Mouse (Mus musculus) brown adipose tissue, adult 24 weeks (tissue): ENCODE results near the gene Agbl3. TPM values are rescaled to one million over a fixed set of nuclear protein-coding genes. Genes with fewer than 3 reads are reported as not detected.

Experiments
- H3K27ac ChIP-seq: fragments of 200-500 bp; replicated peaks from 2 replicates; pipeline ENCODE4 v1.5.1; 2012; ENCODE audit warnings: low read depth, mild to moderate bottlenecking, low read length
- H3K4me1 ChIP-seq: fragments of 200-500 bp; 2 replicates; pipeline ENCODE4 v1.6.1; 2012; ENCODE audit warnings: low read length, mixed read lengths; ENCODE audit not compliant: control insufficient read depth, insufficient read depth, insufficient read length
- H3K4me3 ChIP-seq: fragments of 200-500 bp; 2 replicates; pipeline ENCODE4 v1.5.1; 2012; ENCODE audit warnings: low read depth, mild to moderate bottlenecking, low read length, moderate library complexity; ENCODE audit not compliant: insufficient read depth
- polyA plus RNA-seq: library from polyadenylated mRNA; stranded (reverse); fragments of >200 nt; gene quantifications from 2 replicates; pipeline ENCODE4 v1.2.4, GENCODE M21; 2012; ENCODE audit not compliant: missing spikeins, insufficient read depth, insufficient read length

Gene Agbl3
- polyA plus RNA-seq, 1 experiment, result 14.1 TPM

DNA sequence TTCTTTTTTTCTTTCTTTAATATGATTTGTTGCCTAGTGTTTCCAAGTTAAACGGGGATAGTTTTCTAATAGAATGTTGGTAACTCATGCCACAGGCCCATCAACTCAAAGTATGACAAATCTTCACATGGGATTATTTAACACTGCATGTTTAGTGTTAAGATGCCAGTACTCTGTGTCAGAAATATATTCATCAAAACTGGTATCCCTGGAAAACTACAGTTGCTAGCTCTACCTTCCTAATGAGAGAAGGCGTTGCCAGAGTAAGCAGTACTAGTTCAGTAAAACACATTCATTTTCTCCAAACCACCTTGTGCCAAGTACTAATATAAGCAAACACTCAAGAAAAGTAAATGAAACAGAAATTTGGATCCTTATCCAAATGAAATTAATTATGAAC lies 10.2 kb upstream of the Agbl3 start:
- Histone ChIP-seq H3K4me3 (no peak overlapping the region), H3K4me1 (peaks cover 3% of the 10 kb centered on the region; the same call in 1 of the 2 replicates), H3K27ac (no peak overlapping the region)

DNA sequence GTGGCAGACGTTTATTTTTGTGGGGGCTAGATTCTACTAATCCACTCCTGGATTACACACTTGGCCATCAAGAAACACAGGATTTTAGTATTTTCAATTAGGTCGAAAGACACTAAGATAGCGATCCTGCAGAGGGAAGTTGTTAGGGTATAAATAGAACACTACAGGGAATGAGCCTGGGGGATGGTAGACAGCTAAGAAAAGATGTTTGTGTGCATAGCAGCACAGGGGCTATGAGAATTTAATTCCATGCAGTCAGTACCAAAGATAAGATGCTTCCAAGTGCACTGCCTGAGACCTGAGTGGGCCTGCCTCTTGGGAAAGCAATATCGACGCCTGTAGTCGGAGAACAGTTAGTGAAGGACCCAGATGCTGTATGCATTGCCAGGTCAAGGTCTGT lies 9.7 kb upstream of the Agbl3 start:
- Histone ChIP-seq H3K4me3 (no peak overlapping the region), H3K27ac (no peak overlapping the region)

DNA sequence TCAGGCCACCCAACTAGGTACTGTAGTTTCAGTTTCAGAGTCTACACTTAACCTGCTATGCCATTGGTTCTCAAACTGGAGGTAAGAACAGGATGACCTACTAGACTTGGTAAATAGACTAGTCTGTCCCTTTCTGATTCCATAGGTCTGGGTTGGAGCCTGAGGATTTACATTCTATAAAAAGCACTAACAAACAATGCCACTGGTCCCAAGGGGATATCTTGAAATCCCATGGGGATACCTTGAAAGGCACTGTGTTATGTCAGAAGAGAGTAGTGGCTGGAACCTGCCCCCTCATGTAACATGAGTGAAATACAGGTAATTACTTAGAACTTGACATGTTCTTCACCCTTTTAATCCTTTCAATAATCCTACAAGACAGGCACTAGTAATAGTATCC lies 3.8 kb upstream of the Agbl3 start:
- no peak overlapping the region for H3K27ac ChIP-seq
- no peak overlapping the region for H3K4me3 ChIP-seq
- no peaks in the 10 kb centered on the region for H3K4me1 ChIP-seq

More for the DNA sequence above, 9.7 kb upstream of the Agbl3 start:
- H3K4me1 ChIP-seq, result peaks cover 3% of the 10 kb centered on the region; the same call in 1 of the 2 replicates

DNA sequence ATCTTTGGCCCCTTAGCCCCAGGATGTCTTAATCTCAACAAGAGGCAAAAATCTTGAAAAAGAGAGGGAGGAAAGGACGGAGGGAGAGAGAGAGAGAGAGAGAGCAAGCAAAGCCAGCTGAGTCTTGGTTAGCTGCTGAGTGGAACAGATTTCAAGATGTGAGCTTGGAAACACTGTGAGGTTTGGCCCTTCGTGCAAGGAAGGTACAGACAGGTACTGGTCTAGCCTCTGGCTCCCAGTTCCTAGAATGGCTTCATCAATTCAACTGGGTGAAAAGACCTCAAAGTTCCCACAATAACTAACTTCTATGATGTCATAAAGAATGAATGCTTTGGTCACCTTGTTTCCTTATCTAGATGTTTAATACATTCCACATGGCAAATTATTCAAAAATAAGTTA lies 3.1 kb upstream of the Agbl3 start:
- Histone ChIP-seq H3K27ac (no peak overlapping the region), H3K4me1 (no peaks in the 10 kb centered on the region), H3K4me3 (no peak overlapping the region)

DNA sequence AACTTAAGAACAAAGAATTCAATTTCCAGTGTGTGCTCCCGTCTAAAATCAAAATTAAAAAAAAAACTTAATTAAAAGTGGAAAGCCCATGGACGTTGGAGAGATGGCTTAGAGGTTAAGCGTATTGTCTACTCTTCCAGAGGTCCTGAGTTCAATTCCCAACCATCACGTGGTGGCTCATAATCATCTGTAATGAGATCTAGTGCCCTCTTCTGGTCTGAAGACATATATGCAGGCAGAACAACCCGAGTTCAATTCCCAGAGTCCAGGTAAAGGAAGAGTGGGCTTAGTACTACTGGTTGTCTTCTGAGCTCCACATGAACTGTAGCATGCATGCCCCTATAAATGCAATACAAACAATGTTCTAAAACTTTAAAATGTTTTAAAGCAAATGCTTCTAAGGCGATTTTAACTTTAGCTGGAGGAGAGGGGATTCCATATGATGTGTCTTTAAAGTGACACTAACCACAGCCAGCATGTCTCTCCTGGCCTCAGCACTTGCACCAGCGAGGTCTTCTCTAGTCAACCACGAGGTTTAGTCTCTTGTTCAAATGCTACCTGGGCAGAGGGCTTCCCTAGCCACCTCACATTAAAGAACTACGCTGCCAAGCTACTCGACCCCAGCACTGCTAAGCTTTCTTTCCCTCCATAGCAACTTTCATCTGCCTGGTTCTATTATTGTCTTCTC lies 2.1 kb upstream of the Agbl3 start:
- no peak overlapping the region for H3K4me3 ChIP-seq
- no peak overlapping the region for H3K27ac ChIP-seq

DNA sequence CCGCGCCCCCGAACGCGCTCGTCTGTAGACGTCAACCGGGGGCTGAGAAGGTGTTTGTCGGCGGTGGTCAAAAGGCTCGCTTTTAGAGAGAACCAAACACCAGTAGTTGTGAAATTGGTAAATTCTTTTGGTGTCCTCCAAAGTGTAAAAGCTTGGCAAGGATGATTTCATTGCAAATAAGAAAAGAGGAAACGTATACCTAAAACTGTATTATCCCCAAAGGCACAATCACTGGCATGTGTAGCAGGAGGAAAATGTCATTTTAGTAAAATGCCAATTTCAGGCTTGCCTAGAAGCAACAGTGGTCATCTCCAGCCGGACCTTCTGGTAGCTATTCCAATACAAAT lies 684 bp downstream of the Agbl3 start:
- Histone ChIP-seq H3K4me1 (no peaks in the 10 kb centered on the region), H3K4me3 (peak overlapping the region; percentile 94), H3K27ac (peak overlapping the region; percentile 88)

More for the DNA sequence above, 2.1 kb upstream of the Agbl3 start:
- no peaks in the 10 kb centered on the region for H3K4me1 ChIP-seq

DNA sequence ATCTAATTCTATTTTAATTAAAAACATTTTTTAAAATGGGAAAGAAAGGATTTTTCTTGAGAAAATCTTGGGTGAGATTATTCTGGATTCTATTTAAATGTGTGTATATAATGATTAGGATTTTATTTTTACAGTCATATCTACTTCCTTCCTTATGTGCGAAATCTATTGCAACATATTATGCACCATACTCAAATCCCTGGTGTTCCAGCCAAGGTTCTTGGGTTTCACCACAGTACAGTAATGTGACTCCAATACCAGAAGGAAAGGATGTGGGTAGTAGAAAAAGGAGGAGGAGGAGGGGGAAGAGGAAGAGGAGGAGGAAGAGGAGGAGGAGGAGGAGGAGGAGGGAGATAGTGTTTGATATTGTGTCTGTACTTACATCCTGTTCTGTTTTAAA lies 2.3 kb downstream of the Agbl3 start:
- Histone ChIP-seq H3K4me1 (no peaks in the 10 kb centered on the region), H3K27ac (no peak overlapping the region), H3K4me3 (no peak overlapping the region)

DNA sequence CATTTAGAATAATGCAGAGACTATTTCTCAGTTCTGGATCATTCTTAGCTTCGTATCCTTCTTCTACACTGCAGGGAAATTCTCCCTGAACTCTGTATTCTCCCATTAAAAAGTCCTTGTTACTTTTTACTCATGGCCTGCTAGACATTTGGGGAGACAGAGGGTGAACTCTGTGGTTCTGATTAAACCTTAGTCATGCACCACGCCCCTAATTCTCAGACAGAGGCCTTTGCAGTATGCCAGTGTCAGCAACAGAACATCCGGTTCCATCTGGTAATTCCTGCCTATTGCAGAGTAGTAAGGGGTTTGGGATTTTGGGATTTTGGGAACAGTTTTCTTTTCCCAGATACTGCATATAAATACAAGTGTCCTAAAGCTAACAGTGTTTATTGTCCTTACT lies 16.6 kb downstream of the Agbl3 start:
- Histone ChIP-seq H3K27ac (no peak overlapping the region), H3K4me1 (no peaks in the 10 kb centered on the region), H3K4me3 (no peak overlapping the region)

DNA sequence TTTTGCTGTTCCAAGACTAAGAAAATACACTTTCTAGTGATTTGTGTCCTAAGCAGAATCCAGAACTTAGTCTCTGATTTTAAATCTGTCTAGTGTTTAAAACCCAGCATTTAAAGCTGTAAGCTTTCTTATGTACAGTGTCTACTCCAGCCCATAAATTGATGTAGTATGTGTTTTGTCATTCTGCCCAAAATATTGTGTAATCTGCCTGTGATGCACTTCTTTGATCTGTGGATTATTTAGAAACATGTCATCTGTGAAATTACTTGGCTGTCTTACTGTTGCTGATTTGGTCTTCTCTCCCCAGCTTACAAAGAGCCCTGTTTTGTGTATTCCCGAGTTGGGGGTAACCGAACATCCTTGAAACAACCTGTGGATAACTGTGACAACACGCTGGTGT lies 17.7 kb downstream of the Agbl3 start:
- no peak overlapping the region for H3K4me3 ChIP-seq
- no peak overlapping the region for H3K27ac ChIP-seq
- no peaks in the 10 kb centered on the region for H3K4me1 ChIP-seq

DNA sequence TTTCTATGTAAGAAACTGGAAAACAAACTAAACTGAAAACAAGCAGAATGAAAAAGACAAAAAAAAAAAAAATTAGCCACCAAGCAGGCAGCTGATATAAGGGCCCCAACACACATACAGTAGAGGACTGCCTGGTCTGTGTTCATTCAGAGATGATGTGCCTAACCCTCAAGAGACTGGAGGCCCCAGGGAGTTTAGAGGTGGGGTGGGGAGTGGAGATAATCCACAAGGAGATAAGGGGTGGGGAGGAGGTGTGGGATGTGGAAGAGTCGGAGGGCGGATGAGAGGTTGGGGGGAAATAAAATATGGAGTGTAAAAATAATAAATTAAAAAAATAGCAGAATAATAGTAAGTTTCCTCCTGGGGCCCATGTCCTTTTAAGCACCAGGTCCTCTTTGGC lies 25.4 kb downstream of the Agbl3 start:
- Histone ChIP-seq H3K4me1 (no peaks in the 10 kb centered on the region), H3K4me3 (no peak overlapping the region), H3K27ac (no peak overlapping the region)

DNA sequence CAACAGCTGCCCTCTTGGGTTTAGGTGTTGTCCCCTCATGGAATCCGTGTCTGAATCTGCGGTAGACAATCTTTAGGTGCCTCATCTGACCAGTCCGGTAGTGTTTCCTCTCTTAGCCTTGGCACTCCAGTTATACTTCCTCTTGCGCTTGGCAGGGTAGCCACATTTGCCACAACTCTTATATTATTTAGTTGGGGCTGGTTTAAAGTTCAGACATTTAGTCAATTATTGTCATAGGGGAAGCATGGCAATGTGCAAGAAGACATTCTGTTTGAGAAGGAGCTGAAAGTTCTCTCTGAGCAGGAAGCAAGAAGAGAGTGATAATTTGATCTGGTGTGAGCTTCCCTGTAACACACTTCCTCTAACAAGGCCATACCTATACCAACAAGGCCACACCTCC lies 30.4 kb downstream of the Agbl3 start:
- Histone ChIP-seq H3K4me3 (no peak overlapping the region), H3K4me1 (no peaks in the 10 kb centered on the region), H3K27ac (no peak overlapping the region)

DNA sequence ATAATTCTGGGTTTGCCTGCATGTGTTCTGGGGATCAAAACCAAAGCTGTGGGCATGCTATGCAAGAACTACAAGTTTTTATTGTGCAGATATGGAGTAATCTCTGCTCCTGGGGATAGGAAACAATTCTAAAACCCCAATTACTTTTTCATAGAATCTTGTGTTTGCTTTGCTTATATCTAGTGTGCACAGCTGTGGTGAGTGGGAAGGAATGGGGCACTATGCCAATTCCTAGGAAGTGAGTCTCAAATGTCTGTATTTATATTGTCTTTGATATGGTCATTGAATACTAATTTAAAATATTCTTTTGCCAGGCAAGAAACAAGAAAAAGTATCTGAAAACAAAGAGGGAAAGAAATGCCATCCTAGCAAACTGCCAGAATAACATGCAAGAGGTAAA lies 44.2 kb downstream of the Agbl3 start:
- H3K4me3 ChIP-seq, result no peak overlapping the region
- no peak overlapping the region for H3K27ac ChIP-seq
- no peaks in the 10 kb centered on the region for H3K4me1 ChIP-seq

DNA sequence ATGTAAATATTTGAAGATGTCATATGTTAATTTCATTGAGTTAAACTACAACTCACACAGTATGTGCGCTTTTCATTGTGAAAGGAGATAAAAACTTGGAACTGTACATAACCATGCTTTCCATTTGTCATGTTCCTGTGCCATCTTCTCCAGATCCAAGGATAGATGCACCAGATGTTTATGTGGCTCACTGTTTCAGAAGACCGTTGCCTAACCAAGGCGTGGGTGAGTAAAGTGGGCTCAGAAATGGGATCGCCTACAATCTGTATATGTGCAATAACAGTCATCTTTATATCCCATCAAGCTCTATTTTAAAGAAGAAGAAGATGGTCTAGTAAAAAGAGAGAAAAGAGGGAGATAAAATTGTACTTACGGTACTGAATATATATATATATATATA lies 52.1 kb downstream of the Agbl3 start:
- H3K4me1 ChIP-seq, result no peaks in the 10 kb centered on the region
- H3K4me3 ChIP-seq, result no peak overlapping the region
- no peak overlapping the region for H3K27ac ChIP-seq

DNA sequence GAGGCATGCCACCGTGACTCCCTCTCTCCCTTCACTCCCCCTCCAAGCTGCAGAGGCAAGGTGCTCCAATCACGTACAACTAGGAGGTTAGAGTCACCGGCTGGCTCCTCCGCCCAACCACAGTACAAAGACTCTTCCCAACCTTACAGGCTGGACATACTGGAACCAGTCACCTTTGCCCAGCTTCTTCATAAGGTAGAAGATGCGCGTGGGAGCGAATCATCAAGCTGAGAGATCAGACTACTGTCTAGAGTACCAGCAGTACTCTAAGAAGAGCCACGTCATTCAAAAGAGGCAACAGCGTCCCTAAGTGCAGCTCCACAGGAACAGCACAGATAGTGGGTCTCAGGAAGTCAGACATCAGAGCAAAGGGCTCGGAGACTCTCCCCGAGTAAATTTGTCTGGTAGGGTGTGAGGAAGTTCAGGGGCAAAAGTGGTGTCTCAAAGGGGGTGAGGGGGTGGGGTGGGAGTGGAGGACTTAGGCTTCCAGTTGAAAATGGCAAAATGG lies 81.4 kb downstream of the Agbl3 start:
- Histone ChIP-seq H3K27ac (peak overlapping the region; percentile 99), H3K4me3 (peak overlapping the region; percentile 84; the same call in 1 of the 2 replicates)

DNA sequence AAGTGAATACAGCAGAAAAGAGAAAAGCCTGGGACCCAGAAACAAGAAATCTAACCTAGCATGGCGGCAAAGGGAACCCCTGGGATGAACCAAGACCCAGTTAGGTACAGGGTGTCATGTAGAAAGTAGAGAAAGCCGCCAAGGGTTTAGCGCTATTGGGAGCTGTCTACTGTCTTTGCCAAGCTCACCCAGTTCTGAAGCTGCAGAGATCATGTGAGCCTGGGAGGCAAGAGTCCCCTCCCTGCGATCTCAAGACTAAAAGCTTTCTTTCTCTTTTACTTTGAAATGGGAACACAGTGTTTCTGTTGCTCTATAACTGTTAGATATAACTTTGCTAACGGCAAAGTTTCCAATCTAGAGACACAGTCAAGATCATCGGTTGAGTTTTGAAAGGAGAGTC lies 82.1 kb downstream of the Agbl3 start:
- Histone ChIP-seq H3K4me1 (peaks cover 8% of the 10 kb centered on the region), H3K27ac (peak overlapping the region; percentile 99), H3K4me3 (peak overlapping the region; percentile 84)

More for the DNA sequence above, 81.4 kb downstream of the Agbl3 start:
- H3K4me1 ChIP-seq, result peaks cover 7% of the 10 kb centered on the region

DNA sequence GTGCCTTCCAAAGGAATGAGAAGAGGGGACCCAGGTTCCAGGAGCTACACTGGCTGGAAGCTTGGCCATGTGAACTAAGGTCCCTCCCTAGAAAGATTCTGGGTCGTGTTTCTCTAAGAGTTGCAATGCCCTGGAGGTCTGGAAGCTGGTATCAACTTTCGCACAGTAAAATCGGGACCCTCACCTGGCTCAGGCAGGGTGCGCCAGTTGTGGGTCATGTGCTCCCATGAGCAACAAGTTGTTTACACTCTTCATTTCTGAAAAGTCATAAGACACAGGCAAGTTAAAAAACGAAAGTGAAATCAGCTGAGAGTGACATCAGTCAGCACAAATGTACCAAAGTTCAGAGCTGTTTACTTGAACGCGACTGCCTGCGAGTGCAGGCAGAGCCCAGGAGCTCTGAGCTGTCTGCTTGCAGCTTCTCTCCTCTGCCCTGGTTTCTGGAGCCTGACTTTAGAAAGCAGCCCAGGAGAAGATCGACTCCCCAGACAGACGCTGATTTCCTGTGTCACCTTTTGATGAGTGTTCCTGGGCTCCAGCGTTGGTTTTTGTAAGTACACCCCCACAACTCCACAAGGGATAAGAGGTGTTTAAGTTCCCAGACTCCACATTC lies 82.7 kb downstream of the Agbl3 start, which contains the start of gene Tmem140:
Tmem140 (plus strand) TSS at position 356 of the 613 bp plus-strand sequence.
- Histone ChIP-seq H3K4me1 (peaks cover 8% of the 10 kb centered on the region), H3K4me3 (peak within 1 kb of the TSS; percentile 84)

More for the DNA sequence above, 82.7 kb downstream of the Agbl3 start, which contains the start of gene Tmem140:
- H3K27ac ChIP-seq, result peak within 1 kb of the TSS; percentile 99
